Mouse (Mus musculus) erythroblast, embryonic 14.5 days (primary cell): Measurements from ENCODE around the gene Cep170b.

Source experiments
- GATA1 ChIP-seq: IDR thresholded peaks from 2 replicates; pipeline ENCODE4 v1.6.1; 2012; ENCODE audit warnings: low read length, inconsistent platforms, mixed read lengths
- TAL1 ChIP-seq: IDR thresholded peaks from 3 replicates; pipeline ENCODE4 v1.6.1; 2012; ENCODE audit warnings: low read length, inconsistent platforms, mixed read lengths

- TF ChIP-seq GATA1: no peak
- TF ChIP-seq TAL1: no peak
These were observed 26.2 kb upstream of the Cep170b start for GRCm38 (mm10) chr12:112694127-112694475.
